Mouse (Mus musculus) right cerebral cortex, postnatal 14 days (tissue): ENCODE measurements around the gene Ip6k3.
A peak's percentile ranks its signal among the peaks of the same experiment; 100 is the strongest.

Experiments
- DNase-seq: peaks from one replicate; pipeline ENCODE4 v3.0.0; 2022

The Ip6k3 gene

DNA sequence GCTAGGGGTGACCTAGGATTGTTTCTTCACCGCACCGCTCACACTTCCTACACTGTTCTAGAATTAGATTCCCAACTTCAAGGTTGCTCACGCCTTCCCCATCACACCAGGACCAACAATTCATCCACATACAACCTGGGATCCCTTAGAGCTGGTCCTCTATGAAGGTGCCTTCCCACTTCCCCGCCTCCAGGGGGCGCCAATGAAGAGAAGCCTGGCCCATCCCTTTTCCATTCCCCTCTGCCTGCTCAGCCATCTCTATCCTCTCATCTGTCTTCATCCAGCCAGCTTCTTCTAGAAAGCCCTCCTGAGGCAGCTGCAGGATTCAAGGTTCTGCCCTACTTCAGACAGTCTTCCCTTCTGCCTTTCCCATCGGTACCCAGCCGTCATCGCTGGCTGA is 16.2 kb downstream of the Ip6k3 start:
- DNase-seq: no peak

DNA sequence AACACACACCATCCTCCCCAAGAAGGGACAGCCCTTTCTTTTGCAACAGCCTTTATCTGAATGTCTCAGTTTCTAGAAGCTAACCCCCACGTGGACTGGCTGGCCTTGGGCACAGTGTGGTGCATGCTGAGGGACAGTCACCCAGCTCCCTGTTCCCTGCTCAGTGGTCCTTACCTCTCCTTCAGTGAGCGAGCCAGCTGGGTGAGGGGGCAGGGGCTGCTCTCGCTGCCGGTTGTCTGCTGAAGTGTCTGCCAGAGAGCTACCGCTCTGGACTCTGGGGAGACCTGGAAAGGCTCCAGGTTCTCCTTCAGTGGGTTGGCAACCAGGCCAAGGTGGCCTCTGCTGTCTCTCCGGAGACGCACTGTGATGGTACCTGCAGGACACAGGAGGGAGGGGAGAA is 16.7 kb downstream of the Ip6k3 start:
- DNase-seq: no peak

DNA sequence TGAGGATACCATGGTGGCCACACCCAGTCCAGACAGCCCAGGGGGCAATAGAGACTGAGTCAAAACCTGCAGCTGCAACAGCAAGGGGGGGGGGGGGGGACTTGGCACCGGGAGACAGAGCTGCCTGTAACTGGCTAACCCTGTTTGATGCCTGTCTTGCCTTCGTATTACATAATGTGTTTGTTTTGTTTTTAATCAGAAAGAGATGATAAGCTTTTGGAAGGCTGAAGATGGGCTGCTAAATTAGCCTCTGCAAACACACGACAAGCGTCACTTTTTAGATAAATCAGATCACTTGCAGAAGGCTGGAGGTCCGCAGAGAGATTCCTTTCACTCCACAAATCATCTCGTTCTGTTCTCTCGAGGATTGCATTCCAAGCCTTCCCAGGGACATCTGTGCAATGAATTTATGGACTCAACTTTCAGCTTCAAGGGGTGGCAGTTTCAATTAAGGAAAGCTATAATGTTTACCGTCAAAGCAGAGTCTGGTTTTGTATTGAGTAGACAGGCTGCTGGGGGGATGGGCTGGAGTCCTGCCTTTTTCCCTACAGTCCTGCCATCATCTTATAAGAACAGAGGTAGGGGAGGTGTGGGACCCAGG is 21.2 kb downstream of the Ip6k3 start:
- no peak for DNase-seq

DNA sequence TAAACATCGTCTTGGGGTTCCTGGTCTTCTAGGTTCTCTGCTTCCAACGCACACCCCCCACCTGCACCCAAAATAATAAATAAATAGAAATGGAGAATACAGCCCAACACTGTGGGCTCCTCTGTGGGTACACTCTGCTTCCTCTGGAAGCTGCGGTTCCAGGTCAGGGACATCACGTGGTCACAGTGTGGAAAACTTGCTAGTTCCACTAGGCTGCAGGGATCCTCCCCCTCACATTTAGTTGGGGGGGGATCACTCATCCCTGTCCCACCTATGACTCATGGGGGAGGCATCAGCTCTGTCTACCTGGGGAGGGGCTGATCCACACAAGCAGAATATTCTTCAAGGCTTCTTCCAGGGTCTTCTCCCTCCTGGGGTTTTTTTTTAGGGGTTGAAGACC is 23.4 kb downstream of the Ip6k3 start:
- no peak for DNase-seq

DNA sequence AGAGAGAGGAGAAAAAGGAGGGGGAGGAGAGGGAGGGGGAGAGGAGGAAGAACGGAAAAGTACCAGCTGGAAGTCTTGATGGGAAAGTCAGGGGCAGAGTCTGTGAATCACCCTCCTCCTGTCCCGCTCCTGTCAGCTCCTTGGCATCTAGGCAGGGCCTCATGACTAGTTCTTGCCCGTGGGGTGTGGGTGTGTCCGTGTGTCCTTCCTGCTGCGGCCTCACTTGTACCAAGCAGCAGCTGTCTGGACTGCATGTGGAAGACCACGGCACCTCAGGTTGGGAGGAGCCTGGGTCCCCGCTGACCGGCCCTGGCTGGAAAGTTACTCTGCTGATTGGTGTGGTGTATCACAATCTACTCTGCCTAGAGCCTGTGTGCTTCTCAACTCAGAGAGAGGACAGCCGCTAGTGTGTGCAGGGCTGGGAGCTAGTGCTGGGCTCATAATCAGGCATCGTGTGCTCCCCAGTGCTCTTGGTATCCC is 25.6 kb downstream of the Ip6k3 start:
- DNase-seq: no peak

DNA sequence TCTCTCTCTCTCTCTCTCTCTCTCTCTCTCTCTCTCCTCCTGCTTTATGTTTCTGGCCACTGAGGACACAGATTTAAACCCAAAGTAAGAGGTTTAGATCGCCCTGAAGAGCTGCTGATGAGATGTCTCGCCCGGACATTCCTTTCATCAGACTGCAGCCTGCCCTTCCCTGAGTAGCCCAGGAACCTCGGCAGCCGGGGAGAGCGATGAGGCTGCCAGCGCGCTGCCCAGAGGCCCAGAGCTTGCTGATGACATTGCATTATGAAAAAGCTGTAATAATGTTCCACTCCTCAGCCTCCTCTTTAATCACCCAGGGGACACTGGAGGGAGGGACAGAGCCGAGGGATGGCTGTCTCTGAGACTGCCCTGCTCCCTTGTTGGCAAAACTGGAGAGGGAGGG is 27.3 kb downstream of the Ip6k3 start:
- DNase-seq: no peak

DNA sequence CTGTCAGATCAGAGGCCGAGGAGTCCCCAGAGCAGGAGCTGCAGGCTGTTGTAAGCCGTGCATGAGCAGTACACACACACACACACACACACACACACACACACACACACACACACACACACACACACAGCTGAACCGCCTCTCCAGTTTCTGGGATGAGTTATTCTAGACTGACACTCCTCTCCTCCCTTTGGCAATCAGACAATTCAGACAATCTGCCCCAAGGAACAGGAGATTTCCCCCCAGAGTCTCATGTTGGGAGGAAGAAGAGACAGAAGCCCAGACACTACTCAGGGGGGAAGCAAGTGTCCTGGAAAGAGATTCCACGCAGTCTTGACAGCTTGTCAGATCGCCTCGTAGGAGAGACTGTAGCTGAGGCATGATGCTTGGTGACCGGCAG is 28.3 kb downstream of the Ip6k3 start:
- DNase-seq: no peak

DNA sequence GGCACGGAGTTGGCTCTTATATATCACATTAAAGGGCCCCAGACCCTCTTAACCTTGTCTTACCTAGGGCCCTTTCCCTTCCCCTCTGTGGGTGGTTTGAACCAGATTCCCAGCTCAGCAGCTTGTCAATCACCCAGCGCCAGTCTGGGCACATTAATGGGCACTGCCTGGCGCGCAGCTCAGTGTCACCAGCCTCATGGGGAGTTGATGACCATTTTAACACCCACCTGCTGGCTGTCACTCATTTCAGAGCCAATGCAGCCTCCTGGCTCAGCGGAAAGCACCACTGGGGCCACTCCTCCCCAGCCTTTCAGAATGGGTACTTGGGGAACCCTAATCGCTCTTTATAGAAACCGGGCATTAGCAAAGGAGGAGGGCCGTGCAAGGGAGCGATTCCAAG is 29.2 kb downstream of the Ip6k3 start:
- DNase-seq: no peak

DNA sequence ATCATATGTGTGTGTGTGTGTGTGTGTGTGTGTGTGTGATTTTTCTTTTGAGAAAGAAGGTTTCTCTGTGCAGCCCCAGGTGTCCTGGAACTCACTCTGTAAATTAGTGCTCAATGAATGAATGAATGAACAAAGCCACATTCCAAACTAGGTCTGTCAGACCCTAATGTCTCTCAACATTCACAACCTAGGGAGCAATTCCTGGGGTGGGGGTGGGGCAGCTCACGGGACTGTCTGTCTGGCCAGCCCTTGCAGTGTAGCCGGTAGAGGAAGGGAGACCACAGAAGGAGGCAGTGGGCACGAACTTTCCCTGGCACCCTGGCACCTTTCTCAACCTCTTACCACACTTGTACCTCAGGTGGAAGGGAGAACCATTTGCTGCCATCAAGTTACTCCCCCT is 32.9 kb downstream of the Ip6k3 start:
- DNase-seq: no peak

DNA sequence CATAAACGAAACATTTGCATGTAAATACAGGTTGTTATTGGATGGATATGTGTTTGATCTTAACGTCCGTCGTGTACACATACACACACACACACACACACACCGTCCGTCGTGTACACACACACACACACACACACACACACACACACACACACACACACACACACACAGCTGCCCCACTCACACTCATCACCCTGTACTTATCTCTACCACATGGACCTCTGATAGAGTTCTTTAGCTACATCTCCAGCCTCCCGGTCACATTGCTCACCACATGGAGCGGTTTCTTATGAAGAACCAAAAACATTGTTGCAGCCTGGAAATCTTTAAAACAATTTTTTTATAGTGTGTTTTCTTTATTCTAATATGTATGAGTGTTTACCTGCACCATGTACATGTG is 33.4 kb downstream of the Ip6k3 start:
- no peak for DNase-seq

DNA sequence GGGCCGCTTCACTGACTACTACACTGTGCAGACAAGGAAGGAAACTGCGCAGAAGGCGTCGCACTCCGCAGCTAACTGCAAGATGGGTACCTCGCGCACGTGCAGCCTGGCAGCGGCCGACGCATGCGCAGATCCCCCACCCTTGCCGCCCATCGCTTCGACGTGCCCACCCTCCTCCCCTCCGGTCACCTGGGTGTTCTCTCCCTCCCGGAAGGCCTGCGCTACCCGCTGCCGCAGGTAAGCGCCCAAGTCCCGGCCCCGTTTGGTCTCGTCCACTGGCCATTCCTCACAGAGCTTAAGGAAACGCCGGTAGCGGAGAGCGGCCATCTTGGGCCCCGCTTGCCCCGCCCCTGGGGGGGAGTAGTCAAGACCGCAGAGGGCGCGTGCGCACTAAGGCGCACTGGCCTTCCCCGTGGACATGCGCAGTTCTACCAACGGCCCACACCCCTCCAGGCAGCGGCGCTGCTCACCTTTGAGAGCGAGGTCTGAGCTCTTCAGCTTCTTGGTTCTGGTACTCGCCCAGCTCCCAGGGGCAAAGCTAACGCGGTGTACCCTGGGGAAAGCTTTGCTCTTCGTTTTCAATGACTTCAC is 33.9 kb downstream of the Ip6k3 start, which contains the start of gene Uqcc2:
Gene Uqcc2 (minus strand): TSS at position 366 of the 591 bp plus-strand sequence.
- peak; percentile 97 for DNase-seq

DNA sequence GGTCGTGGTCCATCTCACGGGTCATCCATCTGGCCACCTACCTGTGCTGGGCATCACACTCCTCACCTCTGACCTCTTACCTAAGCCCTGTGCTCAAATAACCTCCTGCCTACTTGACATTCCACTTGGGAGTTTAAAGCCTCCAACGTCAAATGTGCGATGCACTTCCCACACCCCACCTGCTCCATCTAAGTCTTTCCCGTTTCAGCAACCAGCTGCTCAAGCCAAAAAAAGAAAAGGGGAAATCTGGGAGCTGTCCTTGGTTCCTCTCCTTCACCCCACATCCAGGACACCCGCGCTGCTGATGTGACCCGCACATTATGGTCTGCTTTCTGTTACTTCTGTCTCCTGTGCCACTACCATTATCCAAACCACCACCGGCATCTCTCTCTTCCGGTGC is 35.4 kb downstream of the Ip6k3 start:
- no peak for DNase-seq

DNA sequence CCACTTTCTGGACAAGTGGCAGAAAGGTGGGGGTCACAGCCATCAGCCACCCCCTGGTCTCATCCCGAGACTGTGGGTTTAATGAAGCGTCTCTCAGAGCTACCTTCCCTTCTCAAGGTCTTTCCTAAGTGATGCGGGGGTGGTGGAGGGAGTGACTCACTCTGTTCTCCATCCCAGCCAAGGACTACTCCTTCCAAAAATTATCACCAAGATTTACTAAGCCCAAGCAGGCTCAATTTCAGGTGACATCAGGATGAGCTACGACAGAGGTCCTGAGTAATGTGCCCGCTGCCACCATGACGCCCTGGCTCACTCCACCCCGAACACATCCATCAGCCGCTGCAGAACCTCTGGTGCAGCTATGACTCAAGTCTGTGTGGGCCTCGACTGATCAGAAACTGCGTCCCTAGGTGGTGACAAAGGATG is 36.3 kb downstream of the Ip6k3 start:
- DNase-seq: no peak

DNA sequence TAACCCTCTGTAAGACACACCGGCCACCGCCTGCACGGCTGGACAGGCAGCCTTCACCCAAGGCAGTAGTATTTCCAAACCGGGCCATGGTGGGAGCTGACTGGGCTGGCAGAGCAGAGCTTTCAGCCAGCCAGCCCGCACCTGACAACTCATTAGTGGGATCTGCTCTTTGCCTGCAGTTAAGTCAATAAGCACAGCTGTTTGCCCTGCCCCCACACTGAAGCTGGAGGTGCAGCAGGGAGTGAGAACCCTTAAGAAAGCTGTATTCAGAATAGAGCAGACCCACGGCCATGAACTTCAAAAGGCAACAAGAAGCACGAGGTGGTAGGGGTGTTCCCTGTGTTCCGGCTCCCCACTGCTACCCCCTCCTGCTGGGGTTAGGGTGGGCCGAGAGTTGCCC is 37.3 kb downstream of the Ip6k3 start:
- DNase-seq: peak; percentile 48

DNA sequence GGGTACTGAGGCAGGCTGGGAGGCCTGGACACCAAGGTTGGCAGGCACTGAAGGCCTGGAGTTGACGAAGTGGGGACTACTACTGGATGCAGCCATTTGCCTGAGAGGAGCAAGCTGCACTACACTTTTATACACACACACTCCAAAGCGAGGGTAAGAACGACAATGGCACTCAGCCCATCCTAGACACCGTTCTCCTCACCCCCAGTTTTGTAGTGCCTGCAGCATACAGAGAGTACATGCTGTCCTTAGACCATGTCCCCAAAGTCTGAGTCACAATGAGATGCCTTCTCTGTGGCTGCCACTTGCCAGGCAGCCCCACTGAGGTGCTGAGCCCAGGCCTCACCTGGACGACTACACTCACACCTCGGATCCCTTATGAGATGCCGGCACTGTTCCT is 37.8 kb downstream of the Ip6k3 start:
- no peak for DNase-seq

DNA sequence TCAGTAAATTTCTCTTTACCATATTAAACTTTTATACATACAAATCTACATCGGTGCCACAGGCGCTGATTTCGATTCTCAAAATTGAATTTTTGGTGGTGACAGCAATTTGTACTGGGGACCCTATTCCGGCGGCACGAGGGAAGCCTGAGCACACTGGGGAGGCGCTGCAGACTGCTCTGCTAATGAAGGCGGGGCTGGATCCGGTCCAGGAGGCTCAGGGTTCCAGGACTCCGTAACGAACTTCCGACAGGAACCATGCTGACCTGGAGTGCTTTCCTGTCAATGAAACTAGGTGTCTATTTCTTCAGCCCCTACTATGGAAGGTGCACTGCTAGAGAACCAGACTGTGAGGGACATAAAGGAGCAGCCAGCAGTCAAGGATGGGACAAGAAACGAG is 38.3 kb downstream of the Ip6k3 start:
- DNase-seq: peak; percentile 45

DNA sequence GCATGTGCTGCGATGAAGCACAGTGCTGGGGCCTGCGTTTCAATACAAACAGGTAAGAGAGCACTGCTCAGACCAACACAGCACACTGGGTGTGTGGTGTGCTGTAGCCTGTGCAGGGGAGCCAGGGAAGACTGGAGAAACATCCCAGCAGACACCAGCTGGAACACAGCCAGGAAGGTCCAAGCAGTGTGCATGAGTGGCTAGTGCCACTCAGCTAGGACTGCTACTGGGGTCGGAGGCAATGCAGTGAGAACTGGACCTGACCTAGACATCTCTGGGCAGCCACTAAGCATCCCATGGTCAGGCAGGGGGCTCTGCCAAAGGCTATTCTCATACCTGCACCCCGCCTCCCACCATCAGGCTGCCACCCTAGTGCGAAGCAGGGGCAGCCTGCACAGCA is 39.4 kb downstream of the Ip6k3 start:
- no peak for DNase-seq

DNA sequence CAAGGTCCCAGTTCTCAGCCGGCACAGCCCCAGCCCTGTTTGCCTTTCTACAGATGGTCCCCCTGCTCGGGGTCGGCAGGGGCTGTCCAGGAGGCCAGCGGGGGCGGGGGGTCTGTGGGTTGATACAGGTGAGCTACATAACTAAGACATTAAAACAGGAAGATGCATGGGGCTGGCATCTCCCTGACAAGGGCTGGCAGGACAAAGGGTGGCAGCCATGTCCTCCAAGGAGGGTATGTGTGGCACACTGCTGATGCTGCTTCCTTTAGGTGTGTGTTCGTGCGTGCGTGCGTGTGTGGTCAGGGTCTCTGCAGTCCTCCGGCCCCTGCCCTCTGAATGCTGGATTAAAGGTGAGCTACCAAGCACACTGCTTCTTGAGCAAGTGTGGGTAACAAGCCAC is 40.6 kb downstream of the Ip6k3 start:
- no peak for DNase-seq

DNA sequence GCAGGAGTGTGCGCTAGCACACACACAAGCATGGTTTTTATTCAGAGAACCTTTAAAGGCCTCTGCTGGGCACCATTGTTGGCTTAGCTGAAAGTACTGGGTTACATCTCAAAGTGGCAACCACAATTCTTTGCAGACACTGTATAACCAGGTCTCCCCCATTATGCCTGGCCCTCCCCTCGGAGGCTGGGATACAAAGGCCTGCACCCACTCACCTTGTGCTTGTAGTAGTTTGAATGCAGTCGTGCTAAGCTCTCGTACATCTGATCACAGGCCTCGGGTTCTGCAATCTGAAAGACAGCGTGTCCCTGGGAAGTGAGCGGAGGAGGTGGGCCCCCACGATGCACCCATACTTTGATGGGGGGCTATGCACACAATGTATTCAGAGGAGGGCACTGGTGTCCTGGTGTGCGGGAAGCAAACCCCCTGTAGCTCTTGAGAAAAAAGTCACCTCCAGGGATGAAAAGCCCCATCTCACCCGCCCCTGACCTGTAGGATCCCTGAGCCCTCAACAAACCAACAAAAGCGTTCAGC is 41.9 kb downstream of the Ip6k3 start:
- no peak for DNase-seq

DNA sequence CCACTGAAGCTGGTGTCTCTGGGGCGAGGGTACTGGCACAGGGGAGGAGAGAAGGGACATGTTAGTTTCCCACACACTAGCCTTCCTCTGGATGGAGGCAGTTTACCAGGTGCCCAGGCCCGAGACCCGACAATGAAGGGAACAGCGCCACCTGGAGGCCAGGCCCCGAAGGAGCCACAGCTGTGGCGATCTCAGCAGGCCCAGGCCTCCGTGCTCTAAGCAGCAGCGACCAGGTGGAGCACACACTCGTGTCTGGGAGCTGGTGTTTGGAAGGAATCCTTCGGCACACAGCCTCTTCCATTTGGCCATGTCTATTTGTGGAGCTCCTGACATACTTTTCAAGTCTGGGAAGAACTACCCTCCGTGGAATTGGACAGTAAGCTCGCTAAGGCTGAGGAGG is 42.4 kb downstream of the Ip6k3 start:
- DNase-seq: peak; percentile 78

DNA sequence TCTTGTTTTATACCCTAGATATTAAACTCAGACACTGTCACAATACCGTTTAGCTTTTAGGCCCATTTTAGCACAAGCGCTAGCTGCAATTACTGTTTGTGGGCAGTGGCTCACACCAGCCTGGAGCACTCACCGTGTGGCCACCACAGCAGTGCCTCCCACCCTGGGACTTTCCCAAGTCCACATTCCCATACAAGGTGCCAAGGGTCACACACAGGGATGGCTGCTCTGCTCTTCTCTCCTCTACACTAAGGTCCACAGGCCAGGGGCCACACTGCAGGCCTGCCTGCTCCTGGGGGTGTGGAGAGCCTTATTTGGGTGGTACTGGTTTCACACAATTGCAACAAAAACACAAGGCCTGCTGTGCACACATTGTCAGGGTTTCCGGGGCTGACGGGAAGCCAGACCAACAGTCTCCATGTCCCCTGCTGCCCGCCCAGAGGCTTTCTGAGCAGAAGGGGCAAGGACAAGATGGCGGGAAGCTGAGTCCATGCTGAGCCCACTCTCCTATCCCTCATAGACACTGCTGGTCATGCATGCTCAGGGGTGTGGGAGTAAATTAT is 43.7 kb downstream of the Ip6k3 start:
- DNase-seq: no peak

DNA sequence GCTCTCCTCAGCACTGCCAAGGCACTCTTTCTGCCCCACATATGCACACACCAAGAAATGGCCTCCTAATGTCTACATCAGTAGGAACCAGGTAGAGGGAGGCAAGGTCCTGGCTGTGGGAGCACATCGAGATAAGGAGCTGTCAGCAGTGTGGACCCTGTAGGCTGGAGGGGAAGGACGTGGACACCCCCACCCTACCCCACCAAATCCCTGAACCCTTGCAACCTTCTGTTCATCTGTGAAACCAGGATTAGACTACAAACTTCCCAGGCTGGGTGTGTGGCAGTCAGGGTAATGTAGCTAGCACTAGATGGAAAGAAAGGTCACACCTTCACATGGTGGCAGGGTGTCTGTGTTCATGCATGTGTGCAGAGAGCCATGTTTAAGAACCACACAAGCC is 44.5 kb downstream of the Ip6k3 start:
- no peak for DNase-seq

DNA sequence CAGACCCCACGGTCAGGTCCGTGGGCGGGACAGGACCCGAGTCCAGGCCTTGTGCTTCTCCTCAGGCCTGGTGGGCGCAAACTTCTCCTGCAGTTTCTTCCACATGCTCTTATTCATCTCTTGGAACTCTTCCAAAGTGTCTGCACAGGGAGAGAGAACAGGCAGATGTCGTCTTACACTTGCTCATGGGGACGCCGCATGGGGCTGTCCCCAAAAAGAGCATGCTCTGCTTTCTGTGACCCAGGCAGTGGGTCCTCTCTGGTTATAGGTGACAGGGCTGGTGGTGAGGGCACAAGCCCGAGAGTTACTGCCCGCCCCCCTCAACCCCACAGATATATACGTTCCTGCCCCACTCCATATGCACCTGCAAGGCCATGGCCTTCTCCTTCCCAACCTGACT is 44.9 kb downstream of the Ip6k3 start:
- no peak for DNase-seq

DNA sequence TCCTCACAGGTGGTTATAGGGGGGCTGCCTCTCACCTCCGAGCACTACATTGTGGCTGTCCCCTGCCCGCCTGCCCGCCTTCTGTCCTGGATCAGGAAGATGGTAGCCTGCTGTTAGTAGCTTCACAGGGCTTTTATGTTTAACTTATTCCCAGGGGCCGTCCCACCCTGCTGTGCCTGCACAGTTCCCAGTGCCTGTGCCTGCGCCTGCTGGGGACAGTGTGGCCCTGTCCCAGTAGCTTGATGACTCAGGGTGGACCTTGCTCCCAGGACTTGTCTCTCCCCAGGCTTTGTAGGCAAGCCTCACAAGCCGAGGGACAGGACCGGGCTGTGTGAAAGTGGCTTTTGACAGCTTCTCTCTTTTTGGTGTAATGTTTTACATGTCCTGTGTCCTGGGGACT is 45.8 kb downstream of the Ip6k3 start:
- no peak for DNase-seq

DNA sequence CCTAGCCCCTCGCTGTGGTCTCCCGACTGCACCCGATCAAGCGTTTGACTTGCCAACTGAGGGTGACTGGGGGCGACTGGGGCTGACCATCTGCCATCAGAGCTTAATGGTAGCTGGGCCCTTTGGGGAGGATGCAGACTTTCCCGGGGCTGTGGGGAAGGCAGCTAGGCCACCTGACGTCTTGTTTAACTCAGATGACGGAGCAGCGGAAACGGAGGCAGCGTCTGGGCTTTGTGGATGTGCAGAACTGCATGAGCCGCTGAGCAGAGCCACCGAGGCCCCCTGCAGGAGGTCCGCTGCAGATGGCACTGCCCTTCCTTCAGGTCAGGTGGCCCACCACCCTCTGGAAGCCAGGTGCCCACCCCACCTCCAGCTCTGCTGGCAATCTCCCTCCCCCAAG is 46.3 kb downstream of the Ip6k3 start:
- DNase-seq: peak; percentile 39
